Mouse (Mus musculus) stomach, postnatal 0 days (tissue): ENCODE measurements around the gene Ndufs7.

ENCODE experiments used
- CTCF ChIP-seq: IDR thresholded peaks from 2 replicates; pipeline ENCODE4 v1.5.1; 2016; ENCODE audit warnings: antibody characterized with exemption, low read depth, mild to moderate bottlenecking, moderate library complexity
- EP300 ChIP-seq: optimal IDR thresholded peaks from 2 replicates; pipeline ENCODE3; 2016; ENCODE audit warnings: antibody characterized with exemption

GRCm38 (mm10) chr10:80259861-80260641 lies 11.1 kb downstream of the Ndufs7 start:
- TF ChIP-seq CTCF, result no peak
- TF ChIP-seq EP300, result no peak
